Mouse (Mus musculus) spleen, postnatal 14 days (tissue): ENCODE results near the gene Agfg2.
"Not testable (repeated sequence)": the region's sequence is repeated elsewhere in the genome, so short reads cannot be mapped to it uniquely, and the experiment has no call there.

Experiments used
- DNase-seq, 2 experiments: peaks; one replicate each; pipeline ENCODE4 v3.0.0; 2021 to 2022; ENCODE audit warnings: low spot score in 2 of 2

Gene Agfg2

GRCm38 (mm10) chr5:137645091-137645651 is 39.4 kb downstream of the Agfg2 start:
- peak; percentile 51 to 55 for DNase-seq

- DNase-seq: no peak
Measured at GRCm38 (mm10) chr5:137644484-137644883, 40.0 kb downstream of the Agfg2 start.

GRCm38 (mm10) chr5:137642886-137643285 is 41.6 kb downstream of the Agfg2 start:
- no peak for DNase-seq

- peak; percentile 26 to 51 for DNase-seq
Measured at GRCm38 (mm10) chr5:137641054-137641453, 43.5 kb downstream of the Agfg2 start, which contains the start of gene Sap25. TSS of gene Sap25 (plus strand) at chr5:137641334.

- no peak for DNase-seq
Measured at GRCm38 (mm10) chr5:137639472-137639871, 45.1 kb downstream of the Agfg2 start.

- no peak for DNase-seq
Measured at GRCm38 (mm10) chr5:137633397-137634084, 51.0 kb downstream of the Agfg2 start.

- no peak for DNase-seq
Measured at GRCm38 (mm10) chr5:137631591-137631990, 52.9 kb downstream of the Agfg2 start.

GRCm38 (mm10) chr5:137631171-137631570 is 53.4 kb downstream of the Agfg2 start:
- DNase-seq: peak; percentile 50 to 63

- DNase-seq: no peak
Measured at GRCm38 (mm10) chr5:137630602-137631001, 53.9 kb downstream of the Agfg2 start.

GRCm38 (mm10) chr5:137629906-137630545 is 54.5 kb downstream of the Agfg2 start:
- no peak for DNase-seq

- DNase-seq: peak; percentile 62 to 69
Measured at GRCm38 (mm10) chr5:137629306-137629721, 55.2 kb downstream of the Agfg2 start.

- peak; percentile 95 to 97 for DNase-seq
Measured at GRCm38 (mm10) chr5:137628498-137629305, 55.8 kb downstream of the Agfg2 start, which contains the start of the genes Fbxo24, Lrch4 and Gm20605. TSS of gene Fbxo24 (minus strand) at chr5:137629002. TSS of gene Lrch4 (plus strand) at chr5:137629121. TSS of gene Gm20605 (plus strand) at chr5:137629175.

- DNase-seq: no peak
Measured at GRCm38 (mm10) chr5:137627991-137628390, 56.5 kb downstream of the Agfg2 start.

- DNase-seq: no peak
Measured at GRCm38 (mm10) chr5:137623937-137624530, 60.5 kb downstream of the Agfg2 start.

- DNase-seq: no peak
Measured at GRCm38 (mm10) chr5:137615347-137615746, 69.2 kb downstream of the Agfg2 start.

GRCm38 (mm10) chr5:137614921-137615320 is 69.6 kb downstream of the Agfg2 start:
- DNase-seq: not testable (repeated sequence)

- DNase-seq: no peak
Measured at GRCm38 (mm10) chr5:137613550-137613949, 71.0 kb downstream of the Agfg2 start, which contains the start of gene Pcolce. TSS of gene Pcolce (minus strand) at chr5:137613784.

GRCm38 (mm10) chr5:137613076-137613475 is 71.5 kb downstream of the Agfg2 start:
- DNase-seq: no peak

GRCm38 (mm10) chr5:137611245-137611602 is 73.3 kb downstream of the Agfg2 start:
- no peak for DNase-seq

GRCm38 (mm10) chr5:137610548-137611244 is 73.8 kb downstream of the Agfg2 start:
- DNase-seq: no peak

GRCm38 (mm10) chr5:137610056-137610455 is 74.5 kb downstream of the Agfg2 start:
- DNase-seq: no peak
